Mouse (Mus musculus): Measurements from ENCODE around the gene Spata2.

Gene Spata2

DNA sequence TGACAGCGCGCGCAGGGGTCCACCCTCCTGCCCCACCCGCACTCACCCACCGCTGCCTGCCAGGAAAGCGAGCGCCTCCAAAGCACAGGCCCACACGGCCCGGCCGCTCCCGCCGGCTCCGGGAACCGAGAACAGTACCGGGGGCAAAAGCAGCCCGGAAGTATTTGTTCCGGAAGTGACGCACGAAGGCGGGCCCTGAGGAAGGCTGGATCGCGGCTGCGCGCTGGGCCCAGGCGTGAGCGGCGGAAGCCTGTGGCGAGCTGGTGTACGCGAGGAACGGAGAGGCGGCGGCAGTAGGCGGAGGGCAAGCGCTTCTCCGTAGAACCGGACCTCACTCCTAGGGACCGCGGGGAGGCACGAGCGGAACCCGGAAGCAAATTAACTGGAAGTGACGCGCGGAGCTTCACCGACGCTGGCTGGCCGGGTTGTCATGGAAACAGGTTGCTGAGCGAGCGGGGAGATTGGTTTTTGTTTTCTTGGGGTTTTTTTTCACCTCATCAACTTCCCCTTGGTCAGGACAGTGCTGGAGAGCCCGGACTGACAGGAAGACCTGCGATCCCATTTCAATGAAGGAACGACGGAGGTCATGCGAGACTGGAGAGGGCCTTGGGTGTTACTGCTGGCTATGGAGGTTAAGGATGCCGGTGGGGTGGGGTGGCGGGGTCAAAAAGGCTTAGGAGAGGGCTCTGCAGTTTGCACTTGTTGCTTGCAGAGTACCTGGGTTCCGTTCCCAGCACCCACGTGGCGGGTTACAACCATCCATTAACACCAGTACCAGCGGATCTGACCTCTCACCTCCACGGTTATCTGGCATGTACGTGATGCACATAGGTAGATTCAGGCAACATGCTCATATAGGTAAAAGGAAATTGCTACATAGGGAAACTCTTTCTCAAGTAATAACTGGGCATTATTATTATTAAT lies at the start of gene Spata2:
TSS of gene Spata2 (minus strand) at position 175 of the 924 bp plus-strand sequence.
- peak; percentile 100 for DNase-seq

DNA sequence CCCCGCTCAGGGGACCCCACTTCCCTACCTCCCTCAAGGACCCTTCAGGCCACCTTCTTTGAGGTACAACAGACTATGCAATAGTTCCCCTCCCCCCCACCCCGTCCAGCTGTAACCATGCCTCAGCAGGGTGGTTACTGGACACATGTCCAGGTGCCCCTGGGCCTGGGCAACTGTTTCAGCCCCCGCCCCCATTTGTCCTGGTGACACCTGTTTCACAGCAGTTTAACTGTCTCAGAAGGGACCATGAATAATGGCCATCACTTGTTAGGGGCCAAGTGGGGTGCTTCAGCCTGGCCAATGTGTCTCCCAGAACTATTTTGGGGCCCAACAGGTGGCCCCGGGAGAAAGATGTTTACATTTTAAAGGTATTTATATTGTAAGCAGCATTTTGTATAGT lies 49.7 kb upstream of the Spata2 start:
- peak; percentile 89 for DNase-seq

DNA sequence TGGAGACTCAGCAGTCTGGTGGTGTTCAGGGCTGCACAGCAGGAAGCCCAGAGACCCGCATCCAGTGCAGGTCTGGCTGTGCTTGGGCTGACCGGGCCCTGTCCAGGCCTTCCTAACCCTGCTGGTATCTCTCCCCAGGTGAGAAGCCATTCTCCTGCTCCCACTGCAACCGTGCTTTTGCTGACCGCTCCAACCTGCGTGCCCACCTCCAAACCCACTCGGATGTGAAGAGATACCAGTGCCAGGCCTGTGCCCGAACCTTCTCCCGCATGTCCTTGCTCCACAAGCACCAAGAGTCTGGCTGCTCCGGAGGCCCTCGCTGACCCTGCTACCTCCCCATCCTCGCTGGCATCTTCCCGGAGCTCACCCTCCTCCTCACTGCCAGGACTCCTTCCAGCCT lies 49.1 kb upstream of the Spata2 start:
- DNase-seq = peak; percentile 93

DNA sequence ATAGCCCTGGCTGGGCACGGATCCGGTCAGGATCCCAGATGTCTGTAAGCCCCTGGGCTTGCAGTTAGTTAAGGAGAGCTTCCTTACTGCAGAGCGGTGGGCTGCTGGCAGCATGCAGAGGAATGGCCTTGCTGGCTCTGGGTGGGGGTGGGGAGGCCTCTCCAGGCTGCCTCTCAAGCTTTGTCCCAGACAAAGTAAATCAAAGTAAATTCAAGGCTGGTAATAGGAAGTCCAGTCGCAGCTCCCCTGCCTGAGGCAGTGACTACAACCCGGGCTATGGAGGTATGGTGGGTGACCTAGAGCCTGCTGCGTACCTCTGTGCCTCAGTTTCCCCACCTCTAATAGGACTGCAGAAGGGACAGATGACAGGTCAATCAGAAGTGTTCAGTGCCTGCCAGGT lies 48.6 kb upstream of the Spata2 start:
- no peak for DNase-seq

GRCm38 (mm10) chr2:167540477-167541110 lies 47.9 kb upstream of the Spata2 start:
- DNase-seq = peak; percentile 91

DNA sequence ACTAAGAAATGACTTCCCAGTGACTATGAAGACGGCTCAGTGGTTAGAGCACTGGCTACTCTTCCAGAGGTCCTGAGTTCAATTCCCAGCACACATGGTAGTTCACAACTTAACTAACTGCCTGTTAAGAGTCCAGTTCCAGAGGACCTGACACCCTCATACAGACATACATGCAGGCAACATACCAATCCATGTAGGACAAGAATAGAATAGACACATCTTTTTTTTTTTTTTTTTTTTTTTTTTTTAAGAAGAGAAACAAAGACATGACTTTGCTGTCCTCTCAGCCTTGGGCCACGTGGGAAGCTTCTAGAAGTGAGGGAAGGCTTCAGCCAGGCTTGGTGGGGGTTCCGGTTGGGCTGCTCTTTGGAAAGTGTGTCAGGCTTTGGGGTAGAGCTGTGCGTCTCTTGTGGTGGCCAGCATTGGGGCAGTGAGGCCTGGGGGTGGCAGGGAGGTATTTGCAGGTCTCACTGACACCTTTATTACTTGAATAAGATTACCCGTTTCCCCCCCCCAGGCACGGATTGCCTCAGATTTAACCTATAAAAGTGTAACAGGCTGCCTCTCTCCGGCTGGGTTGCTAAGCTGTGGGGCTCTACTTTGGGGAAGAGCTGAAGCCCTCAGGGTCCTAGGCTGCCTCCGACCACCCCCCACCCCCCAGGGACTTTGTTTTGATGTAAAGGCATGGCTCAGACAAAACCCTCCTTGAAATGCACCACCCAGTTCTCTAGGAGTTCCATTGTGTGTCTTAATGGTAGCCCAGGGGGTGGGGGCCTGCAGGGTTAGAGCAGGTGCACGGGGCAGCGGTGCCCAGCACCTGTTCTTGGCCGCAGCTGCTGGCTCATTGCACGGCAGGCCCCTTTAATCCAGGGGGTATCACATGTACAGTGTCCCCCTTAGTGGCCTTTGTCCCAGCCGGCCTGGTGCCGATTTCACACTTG lies 47.1 kb upstream of the Spata2 start:
- peak; percentile 90 for DNase-seq

DNA sequence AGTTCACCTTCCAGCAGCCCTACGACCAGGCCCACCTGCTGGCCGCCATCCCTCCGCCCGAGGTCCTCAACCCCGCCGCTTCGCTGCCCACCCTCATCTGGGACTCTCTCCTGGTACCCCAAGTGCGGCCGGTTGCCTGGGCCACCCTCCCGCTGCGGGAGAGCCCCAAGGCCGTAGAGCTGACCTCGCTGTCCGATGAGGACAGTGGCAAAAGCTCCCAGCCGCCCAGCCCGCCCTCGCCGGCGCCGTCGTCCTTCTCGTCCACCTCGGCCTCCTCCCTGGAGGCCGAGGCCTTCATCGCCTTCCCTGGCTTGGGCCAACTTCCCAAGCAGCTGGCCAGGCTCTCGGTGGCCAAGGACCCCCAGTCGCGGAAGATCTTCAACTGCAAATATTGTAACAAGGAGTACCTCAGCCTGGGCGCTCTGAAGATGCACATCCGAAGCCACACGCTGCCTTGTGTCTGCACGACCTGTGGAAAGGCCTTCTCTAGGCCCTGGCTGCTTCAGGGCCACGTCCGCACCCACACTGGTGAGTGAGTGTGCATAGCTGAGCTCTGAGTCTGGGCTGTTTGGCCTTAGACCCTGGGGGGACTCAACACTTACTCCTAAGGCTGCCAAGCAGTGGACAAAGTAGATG lies 46.1 kb upstream of the Spata2 start:
- peak; percentile 95 for DNase-seq

- peak; percentile 100 for DNase-seq
Observed at GRCm38 (mm10) chr2:167537476-167538297, 45.0 kb upstream of the Spata2 start, which contains the start of gene Snai1. Gene Snai1, plus strand, starts transcription at chr2:167538195.

- DNase-seq = peak; percentile 88
Observed at GRCm38 (mm10) chr2:167536320-167536945, 43.7 kb upstream of the Spata2 start.

GRCm38 (mm10) chr2:167533880-167534279 lies 41.2 kb upstream of the Spata2 start:
- peak; percentile 13 for DNase-seq

DNA sequence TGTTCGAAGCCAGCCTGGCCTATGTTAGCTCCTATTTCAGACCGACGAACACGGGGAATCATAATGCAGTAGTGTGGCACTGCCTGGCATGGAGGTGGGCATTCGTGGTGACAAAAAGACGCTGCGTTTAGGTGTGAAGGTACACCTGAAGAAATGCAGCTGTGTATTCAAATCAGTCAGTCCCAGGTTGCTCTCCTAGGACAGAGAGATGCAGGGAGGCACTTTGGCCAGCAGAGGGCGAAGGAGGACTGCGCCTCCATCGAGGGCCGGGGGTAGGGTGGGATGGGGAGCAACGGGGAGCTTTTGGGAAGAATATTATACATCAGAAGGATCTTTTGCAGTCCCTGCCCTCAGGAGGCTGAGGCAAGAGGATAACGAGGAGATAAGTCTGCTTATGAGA lies 39.4 kb upstream of the Spata2 start:
- DNase-seq = peak; percentile 92

- DNase-seq = peak; percentile 84
Observed at GRCm38 (mm10) chr2:167530536-167530935, 37.8 kb upstream of the Spata2 start.

DNA sequence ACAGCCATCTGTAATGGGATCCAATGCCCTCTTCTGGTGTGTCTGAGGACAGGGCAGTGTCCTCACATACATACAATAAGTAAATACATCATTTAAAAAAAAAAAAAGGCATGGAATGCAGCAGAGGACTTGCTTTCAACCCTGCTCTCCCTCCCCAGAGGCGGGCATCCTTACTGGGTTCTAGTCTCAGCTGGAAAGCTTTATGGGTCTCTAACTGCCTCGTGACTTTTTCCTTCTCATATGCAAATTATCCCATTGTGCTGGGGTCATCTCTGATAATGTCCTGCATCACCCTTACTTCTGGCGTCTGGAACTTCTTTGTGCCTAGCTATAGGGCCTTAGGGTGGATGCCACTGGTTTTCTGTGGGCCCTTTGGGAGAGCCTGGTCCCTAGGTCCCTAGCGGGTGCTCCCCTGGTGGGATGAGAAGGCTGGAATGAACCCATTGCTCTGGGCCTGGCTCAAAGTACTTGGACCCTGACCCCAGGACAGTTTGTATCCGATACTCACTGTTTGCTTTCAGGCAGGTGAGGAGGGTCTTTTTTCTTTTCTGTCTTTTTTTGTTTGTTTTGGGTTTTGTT lies 37.3 kb upstream of the Spata2 start:
- DNase-seq = peak; percentile 81

- peak; percentile 86 for DNase-seq
Observed at GRCm38 (mm10) chr2:167528278-167528677, 35.6 kb upstream of the Spata2 start.

GRCm38 (mm10) chr2:167519606-167520252 lies 27.0 kb upstream of the Spata2 start:
- DNase-seq = peak; percentile 54

- DNase-seq = peak; percentile 85
Observed at GRCm38 (mm10) chr2:167515688-167516087, 23.0 kb upstream of the Spata2 start.

- DNase-seq = peak; percentile 93
Observed at GRCm38 (mm10) chr2:167514641-167515040, 22.0 kb upstream of the Spata2 start.

DNA sequence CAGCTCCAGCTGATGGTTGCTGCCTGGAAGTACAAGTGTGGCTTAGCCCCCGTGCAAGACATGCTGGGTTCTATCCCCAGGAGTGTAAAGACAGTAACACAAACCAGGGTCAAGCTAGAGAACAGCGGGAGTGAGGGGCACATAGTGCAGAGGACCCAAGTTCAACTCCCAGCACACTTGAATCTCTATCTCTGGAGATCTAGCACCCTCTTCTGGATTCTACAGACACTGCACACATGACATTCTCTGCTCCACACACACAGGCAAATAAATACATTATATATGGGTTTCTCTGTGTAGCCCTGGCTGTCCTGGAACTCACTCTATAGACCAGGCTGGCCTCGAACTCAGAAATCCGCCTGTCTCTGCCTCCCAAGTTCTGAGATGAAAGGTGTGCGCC lies 20.3 kb upstream of the Spata2 start:
- DNase-seq = peak; percentile 84

DNA sequence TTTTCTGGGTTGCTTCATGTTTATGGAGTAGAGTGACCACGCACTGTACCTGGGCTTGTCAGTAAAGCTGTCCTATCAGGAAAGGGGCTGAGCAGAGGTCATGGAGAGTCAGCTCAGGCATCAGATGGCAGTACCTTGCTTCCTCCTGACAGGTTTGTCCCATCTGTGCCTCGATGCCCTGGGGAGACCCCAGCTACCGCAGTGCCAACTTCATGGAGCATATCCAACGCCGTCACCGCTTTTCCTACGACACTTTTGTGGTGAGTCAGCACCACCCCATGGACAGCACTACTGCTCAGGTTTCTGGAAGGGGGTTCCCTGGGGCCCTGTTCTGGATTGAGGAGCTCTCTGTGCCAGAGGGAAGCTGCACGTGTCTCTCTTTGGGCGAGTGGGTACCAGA lies 19.7 kb upstream of the Spata2 start:
- peak; percentile 89 for DNase-seq

DNA sequence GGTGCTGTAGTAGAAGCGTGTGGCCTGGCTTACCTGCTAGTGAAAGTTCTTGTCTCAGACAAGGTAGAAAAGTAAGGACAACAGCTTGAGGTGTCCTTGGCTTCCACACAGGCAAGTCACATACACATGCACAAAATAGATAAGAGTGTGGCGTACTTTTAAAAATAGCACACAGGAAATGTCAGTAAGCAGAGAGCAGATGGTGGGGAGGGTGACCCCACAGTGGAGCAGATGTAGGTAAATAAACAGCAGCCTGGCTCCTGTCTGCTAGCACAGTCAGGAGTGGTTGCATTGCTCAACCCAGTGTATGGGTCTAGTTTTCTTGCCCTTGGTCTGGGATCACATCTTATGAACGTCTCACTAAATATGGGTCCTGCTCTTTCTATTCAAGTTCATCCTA lies 17.8 kb upstream of the Spata2 start:
- DNase-seq = peak; percentile 94

All from heart, adult 11 months (tissue).